Mouse (Mus musculus): Measurements from ENCODE around the gene Fastk. TPM values are rescaled to one million over a fixed set of nuclear protein-coding genes. Genes with fewer than 3 reads are reported as not detected.

Gene Fastk
- 10 to 100 TPM; 82.6 to 83.4 TPM for total RNA-seq (2021)

DNA sequence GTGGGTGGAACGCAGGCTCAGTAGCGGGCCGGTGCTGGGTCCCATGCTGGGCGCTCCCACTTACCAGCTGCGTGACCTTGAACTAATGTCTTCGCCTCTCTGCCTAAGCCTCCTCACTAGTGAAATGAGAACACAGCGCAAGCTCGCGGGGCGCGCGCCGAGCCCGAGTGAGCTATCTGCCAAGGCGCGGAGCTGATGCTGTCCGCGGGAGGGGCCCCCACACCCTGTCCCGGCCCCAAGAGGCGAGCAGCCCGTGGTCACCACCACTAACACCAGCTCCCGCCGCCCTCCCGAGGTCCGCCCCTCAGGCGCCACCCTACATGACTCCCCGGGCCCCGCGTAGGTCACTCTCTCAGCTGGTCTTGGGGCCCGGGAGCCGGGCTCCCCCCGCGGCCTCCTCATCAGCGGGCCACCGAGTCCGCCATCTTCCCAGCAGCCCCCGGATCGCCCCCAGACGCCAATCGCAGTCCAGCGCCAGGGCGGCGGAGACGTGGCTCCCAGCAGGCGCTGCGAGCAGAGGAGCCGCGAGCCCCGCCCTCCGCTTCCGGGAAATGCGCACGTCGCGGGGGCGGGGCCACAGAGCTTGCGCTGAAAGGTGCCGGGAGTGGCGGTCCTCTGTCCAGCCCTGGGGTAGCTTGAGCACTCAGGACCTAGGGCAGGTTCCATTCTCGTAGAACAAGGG lies at the start of gene Fastk:
Gene Fastk (minus strand): TSS at position 542 of the 682 bp plus-strand sequence.
- peak; percentile 95 for DNase-seq
- intact Hi-C loops (cut with DNase I): no loop called here

GRCm38 (mm10) chr5:24492546-24493285 lies 47.6 kb upstream of the Fastk start:
- intact Hi-C loops (cut with DNase I): no loop called here
- DNase-seq: no peak

- no peak for DNase-seq
- intact Hi-C loops (cut with DNase I): no loop called here
Measured at GRCm38 (mm10) chr5:24490413-24490920, 45.4 kb upstream of the Fastk start.

DNA sequence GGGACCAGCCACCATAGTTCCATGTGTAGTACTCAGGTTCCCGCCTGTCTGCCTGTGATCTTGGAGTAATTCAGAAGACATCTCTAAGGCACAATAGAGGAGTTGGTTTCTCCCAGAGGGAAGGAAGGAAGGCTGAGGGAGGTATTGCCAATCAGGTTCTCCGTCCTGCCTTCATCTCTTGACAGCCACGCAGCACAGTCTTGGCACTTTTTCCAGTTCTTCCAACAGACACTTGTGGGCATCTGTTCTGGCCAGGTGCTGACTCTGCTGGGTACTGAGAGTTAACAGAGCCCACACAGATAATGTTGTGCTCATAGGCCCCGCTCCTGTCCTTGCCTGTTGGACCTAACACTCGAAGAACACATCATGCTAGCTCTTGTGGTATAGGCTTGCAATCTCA lies 41.7 kb upstream of the Fastk start:
- intact Hi-C loops (cut with DNase I): loop anchor here (10.0 kb wide), 1 partner anchor 108 kb away; no protein-coding TSS in a partner anchor

GRCm38 (mm10) chr5:24486097-24486496 lies 41.0 kb upstream of the Fastk start:
- intact Hi-C loops (cut with DNase I): loop anchor here (10.0 kb wide), 1 partner anchor 109 kb away; no protein-coding TSS in a partner anchor
- peak; percentile 94 for DNase-seq

More for the DNA sequence above, 41.7 kb upstream of the Fastk start:
- no peak for DNase-seq

GRCm38 (mm10) chr5:24484963-24485362 lies 39.9 kb upstream of the Fastk start:
- DNase-seq: no peak

DNA sequence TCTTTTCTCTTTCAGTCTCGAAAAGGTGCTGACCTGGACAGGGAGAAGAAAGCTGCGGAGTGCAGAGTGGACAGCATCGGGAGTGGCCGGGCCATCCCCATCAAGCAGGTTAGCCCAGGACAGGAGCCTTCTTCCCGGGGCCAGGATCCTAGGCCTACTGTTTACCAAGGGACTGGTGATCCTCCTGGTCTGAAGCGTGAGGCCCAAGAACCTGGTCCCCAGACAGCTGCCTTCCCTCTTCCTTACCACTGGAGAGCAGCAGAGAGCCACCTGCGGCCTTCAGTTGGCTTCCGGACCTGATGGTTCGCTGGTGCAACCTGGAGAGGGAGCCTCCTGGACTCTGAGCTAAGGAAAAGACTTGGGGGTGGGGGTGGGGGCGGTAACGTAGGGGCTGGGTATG lies 38.2 kb upstream of the Fastk start:
- peak; percentile 71 for DNase-seq
- intact Hi-C loops (cut with DNase I): loop anchor here (10.0 kb wide), 1 partner anchor 111 kb away; no protein-coding TSS in a partner anchor

More at GRCm38 (mm10) chr5:24484963-24485362, 39.9 kb upstream of the Fastk start:
- intact Hi-C loops (cut with DNase I): loop anchor here (10.0 kb wide), 1 partner anchor 110 kb away; no protein-coding TSS in a partner anchor

DNA sequence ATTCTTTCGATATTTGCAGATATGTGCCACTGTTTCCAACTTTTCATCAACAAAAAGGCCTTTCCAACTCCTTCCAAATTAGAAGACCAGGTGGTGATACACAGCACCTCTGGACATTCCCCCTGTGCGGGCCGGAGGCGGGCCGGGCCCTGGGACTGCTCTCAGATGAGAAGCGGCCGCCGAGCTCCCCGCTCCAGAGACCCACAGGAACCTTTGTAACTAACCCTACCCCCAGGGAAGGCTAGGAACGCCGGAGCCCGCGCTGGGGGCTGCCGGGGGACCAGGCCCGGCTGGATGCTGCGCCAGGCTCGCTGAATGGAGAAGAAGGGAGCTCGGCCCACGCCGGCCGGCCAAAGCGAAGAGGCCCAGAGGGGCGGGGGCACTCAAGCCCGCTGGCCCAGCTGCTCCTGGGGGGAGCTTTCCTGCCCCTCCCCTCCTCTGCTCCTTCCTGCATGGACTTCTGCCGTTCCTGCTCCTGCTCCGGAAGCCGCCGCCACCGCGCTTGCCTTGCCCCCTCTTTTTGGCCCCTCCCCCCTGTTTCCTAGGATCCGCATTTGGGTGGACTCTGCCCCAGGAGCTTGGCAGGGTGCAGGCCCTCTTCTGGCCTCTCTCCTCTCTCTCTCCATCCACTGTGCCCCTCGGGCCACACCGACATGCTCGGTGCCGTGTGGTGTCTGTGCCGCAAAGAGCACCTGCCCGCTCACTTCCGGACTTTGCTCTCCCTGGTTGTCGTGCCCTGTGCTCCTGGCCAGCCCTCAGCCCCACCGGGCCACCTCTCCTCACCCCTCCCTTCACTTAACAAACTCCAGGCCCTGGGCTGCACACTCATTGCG lies 37.4 kb upstream of the Fastk start:
- intact Hi-C loops (cut with DNase I): loop anchor here (10.0 kb wide), 1 partner anchor 112 kb away; no protein-coding TSS in a partner anchor

GRCm38 (mm10) chr5:24481647-24482046 lies 36.6 kb upstream of the Fastk start:
- peak; percentile 77 for DNase-seq
- intact Hi-C loops (cut with DNase I): loop anchor here (10.0 kb wide), 1 partner anchor 113 kb away; no protein-coding TSS in a partner anchor

More for the DNA sequence above, 37.4 kb upstream of the Fastk start:
- DNase-seq: no peak

- intact Hi-C loops (cut with DNase I): no loop called here
- no peak for DNase-seq
Measured at GRCm38 (mm10) chr5:24477909-24478308, 32.8 kb upstream of the Fastk start.

GRCm38 (mm10) chr5:24475476-24476241 lies 30.6 kb upstream of the Fastk start:
- no peak for DNase-seq
- intact Hi-C loops (cut with DNase I): no loop called here

DNA sequence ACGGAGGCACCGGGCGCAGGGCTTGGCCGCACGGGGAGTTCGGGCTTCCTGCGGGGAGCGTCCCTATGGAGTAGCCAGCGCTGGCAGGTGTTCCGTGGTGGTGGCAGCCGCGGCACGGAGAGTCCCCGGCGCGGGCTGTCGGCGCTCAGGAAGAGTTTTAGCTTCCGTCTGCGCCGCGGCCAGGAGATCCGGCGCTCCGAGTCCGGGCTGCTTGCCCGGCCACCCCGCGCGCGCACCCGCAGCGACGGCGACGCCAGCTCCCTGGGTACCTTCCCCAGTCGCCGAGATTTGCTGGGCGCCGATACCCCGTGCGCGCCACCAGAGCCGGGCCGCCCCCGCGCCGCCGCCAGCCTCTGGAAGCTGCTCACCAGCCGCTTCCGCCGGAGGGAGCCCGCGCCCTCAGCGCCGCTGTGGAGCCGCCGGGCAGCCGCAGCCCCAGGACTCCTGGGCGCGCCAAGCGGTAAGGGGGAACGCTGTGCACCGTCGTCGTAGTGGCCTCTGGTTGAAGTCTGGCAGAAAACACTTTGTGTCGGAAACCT lies 29.7 kb upstream of the Fastk start:
- DNase-seq: no peak
- intact Hi-C loops (cut with DNase I): no loop called here

GRCm38 (mm10) chr5:24474025-24474722 lies 29.1 kb upstream of the Fastk start:
- no peak for DNase-seq
- intact Hi-C loops (cut with DNase I): no loop called here

DNA sequence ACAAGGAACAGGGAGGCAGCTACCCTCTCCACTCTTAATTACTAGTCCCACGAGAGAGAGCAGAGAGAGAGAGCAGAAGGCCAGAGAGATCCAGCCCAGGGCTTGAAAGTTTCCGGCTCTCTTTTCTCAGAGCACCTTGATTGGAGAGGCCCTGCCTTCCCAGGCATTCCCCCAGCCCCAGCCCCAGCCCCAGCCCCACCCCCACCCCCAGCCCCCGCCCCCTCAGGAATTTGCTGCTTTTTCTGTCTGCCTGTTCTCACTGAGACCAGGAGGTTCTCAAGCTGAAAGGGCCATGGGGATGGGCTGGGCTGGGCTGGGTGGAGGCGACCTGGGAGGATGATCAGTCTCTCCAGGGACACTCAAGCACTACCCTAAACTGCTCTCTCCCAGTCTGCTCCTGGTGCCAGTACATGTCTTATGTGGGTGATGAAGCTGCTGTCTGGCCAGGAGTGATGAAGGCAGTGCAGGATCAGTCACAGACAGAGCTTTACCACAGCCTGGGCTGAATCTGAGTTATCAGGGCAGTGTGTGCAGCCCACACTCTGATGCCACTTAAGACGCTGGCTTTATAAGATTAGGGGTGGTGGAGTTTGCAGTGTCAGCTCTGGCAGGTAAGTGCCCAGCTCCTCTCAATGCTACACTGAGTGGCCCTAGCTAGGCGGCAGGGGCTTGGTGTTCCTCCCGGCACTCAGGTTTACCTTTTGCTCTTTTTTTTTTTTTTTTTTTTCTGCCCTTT lies 28.0 kb upstream of the Fastk start:
- intact Hi-C loops (cut with DNase I): no loop called here
- DNase-seq: no peak

- intact Hi-C loops (cut with DNase I): no loop called here
- DNase-seq: peak; percentile 84
Measured at GRCm38 (mm10) chr5:24470600-24470999, 25.5 kb upstream of the Fastk start.

- intact Hi-C loops (cut with DNase I): no loop called here
- no peak for DNase-seq
Measured at GRCm38 (mm10) chr5:24466762-24467161, 21.7 kb upstream of the Fastk start.

GRCm38 (mm10) chr5:24455613-24456012 lies 10.5 kb upstream of the Fastk start:
- no peak for DNase-seq
- intact Hi-C loops (cut with DNase I): no loop called here

- DNase-seq: no peak
- intact Hi-C loops (cut with DNase I): no loop called here
Measured at GRCm38 (mm10) chr5:24455076-24455475, 10.0 kb upstream of the Fastk start.
